Mouse (Mus musculus) megakaryocyte-erythroid progenitor cell, adult 5-6 weeks (primary cell): Measurements from ENCODE around the gene Zfp566. TPM values are rescaled to one million over a fixed set of nuclear protein-coding genes. Genes with fewer than 3 reads are reported as not detected.
"Not testable (repeated sequence)": the region's sequence is repeated elsewhere in the genome, so short reads cannot be mapped to it uniquely, and the experiment has no call there.

Experiments used
- ATAC-seq: replicated peaks from 2 replicates; pipeline ENCODE4 v1.8.0; 2016; ENCODE audit warnings: mild to moderate bottlenecking, inconsistent platforms; ENCODE audit not compliant: severe bottlenecking, poor library complexity, low FRiP score, low TSS enrichment
- total RNA-seq, 2 experiments: library from RNA; stranded (forward) in 1 of 2; stranded (reverse) in 1 of 2; fragments of 200-1000, 215-1000 nt in 1 of 2; fragments of >200 nt in 1 of 2; fragmentation: Nextera tagmentation in 1 of 2; gene quantifications; 2 replicates each; pipeline ENCODE4 v1.2.3; 2014 to 2017

The Zfp566 gene
- 7.1 and 16.8 TPM in 2 replicates for total RNA-seq (2014; fragmentation: Nextera tagmentation)
- 5.0 TPM in 2 replicates for total RNA-seq (2017)

DNA sequence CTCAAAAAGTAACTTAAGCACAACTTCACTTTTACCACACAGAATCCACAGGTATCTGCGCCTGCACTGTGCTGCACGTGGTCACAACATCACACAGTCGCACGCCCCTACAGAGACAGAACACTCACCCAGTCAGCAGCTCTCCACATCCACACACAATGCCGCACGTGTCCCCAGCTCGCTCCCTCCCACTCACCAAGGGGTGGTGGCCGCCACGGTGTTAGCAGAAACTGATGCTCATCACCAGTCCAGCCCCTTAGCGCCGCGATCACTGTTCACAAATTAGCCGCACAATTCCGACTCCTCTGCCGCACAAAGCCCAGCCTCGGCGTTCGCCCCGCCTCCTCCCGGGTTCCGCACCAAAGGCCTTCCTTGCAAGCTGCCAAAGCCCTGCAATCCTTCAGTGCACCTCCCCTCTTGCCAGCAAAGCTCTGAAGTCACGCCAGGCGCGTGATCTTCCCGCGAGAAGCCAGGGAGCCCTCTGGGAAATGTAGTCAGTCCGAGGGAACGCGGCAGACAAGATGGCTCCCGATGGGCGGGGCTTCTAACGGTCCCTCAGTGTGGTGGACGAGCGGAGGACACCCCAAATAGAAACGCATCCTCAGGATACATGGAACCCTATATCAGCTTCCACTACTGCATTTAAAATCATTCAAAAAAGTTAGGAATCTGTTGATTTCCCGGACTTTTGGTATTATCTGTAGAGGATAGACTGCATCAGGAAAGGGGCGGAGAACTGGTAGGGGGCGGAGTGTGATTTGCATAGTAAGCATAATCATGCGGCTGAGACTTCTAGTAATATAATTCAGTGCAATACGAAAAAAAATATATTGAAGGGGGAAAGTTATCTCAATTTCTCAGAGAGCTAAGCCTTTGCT is at the start of gene Zfp566, which contains the start of gene Gm26920:
Gene Zfp566, minus strand, starts transcription at position 436 of the 878 bp plus-strand sequence.
Gene Gm26920, minus strand, starts transcription at position 319 of the 878 bp plus-strand sequence.
- peak; percentile 90 for ATAC-seq

DNA sequence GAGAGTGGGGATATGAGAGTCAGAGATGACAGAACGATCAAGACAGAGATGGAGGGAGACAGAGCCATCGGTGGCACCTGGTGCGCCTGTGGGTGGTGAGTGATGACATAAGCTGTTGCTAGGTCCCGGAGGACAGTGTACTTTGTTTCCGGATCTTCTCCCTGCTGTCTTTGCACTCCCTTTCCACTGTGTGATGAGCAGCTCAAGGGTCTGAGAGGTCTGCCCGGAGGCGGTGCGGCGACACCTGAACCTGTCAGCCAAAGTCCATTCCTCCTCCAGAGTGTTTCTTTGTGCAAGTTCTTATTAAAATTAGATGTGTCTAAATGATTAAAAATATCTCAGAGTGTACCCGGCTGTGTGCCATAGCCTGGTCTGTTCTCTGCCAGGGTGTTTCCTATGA is 46.5 kb upstream of the Zfp566 start:
- no peak for ATAC-seq

- ATAC-seq = no peak
These were observed 42.1 kb upstream of the Zfp566 start for GRCm38 (mm10) chr7:30132396-30132795.

- ATAC-seq = peak; percentile 77
These were observed 39.6 kb upstream of the Zfp566 start for GRCm38 (mm10) chr7:30129900-30130299.

GRCm38 (mm10) chr7:30122188-30122530 is 31.8 kb upstream of the Zfp566 start:
- no peak for ATAC-seq

- peak; percentile 99 for ATAC-seq
These were observed 31.2 kb upstream of the Zfp566 start, which contains the start of gene Zfp382 for GRCm38 (mm10) chr7:30121308-30122187. Gene Zfp382, plus strand, starts transcription at chr7:30121942.

GRCm38 (mm10) chr7:30117935-30118334 is 27.6 kb upstream of the Zfp566 start:
- ATAC-seq = not testable (repeated sequence)

DNA sequence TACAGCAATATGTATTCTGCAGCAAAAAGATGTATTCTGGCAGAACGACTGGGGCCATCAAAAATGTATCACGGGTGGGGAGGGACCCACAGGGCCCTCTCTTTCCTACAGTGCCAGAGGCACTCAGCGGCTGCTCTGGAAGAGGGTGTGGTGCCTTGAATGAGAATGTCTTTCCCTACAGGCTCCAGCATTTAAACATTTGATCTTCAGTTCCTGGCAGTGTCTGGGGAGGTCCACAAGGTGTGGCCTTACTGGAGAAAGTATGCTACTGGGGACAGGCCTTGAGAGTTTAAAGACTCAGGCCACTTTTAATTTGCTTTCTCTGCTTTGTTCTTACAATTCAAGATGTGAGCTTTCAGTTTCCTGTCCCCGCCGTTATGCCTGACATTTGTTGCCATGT is 25.7 kb upstream of the Zfp566 start:
- ATAC-seq = no peak

- no peak for ATAC-seq
These were observed 9.0 kb upstream of the Zfp566 start for GRCm38 (mm10) chr7:30099297-30099696.

DNA sequence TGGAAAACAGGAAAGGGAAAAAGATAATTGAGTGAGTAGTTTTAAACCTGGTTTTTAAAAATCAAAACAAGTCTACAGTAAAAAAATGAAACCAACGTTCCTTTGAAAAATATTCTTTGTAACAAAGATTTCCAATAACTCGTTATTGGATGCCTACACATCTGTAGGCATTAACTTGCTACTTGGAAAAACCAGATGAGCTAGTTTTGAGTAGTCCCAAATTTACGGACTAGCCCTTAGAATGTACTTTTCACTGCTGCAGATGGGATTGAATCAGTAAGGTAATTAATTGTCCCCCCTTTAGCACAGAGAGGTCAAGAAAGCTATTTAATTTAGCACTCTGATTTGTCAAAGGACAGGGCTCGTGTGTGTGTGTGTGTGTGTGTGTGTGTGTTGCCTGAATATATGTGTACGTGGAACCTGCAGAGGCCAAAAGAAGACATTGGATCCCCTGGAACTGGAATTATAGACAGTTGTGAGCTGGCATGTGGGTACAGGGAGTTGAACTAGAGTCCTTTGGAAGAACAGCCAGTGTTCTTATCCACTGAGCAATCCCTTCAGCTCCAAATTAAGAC is 5.3 kb upstream of the Zfp566 start:
- ATAC-seq = no peak

GRCm38 (mm10) chr7:30094646-30095429 is 4.5 kb upstream of the Zfp566 start, which contains the start of gene Zfp260:
Gene Zfp260, plus strand, starts transcription at chr7:30094777.
- peak; percentile 62 for ATAC-seq

DNA sequence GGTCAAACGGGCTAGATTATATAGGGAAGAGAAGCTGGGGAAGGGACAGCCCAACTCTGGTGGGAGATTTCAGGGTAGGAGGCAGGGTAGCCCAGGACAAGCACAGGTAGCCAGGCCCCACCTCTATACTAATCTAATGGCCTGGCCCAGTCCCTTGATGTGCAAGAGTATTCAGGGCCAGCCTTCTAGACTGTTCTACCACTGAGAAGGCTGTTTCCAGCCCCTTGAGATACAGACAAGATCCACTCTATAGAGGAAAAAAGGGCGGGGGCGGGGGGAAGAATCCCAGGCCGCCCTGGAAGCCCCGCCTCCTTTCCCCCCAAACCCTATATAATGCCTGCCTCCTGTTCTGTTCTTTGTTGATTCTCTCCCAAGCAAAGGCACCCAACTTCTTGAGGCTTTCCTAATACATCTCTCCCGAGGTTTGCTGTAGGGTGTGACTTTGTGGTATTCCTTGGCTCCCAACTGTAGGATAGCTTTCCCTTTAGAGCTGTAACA is 3.6 kb upstream of the Zfp566 start:
- no peak for ATAC-seq

- ATAC-seq = no peak
These were observed 2.3 kb upstream of the Zfp566 start for GRCm38 (mm10) chr7:30092666-30093065.

DNA sequence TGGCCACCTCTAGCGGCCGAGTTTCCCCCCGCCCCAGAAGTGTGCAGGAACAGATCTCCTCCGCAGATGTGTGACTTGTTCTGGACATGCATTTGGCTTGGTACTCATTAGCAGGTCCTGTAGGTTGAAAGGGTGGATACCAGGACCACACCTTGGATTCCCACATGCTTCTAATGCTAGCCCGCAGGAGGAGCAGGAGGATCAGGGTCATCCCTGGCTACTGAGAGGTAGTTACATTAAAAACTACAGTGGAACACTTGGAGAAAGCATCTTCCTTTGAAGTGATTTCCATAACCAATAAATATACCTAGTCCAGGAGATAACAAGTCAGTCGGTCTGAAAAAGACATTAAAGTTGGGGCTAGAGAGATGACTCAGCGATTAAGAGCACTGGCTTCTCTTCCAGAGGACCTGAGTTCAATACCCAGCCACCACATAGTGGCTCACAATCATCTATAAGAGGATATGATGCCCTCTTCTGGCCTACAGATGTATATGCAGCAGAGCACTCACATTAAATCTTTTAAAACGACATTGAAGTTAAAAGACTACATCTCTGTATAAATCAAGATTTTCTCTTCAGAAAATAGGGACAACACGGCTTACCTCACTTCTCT is 751 bp upstream of the Zfp566 start:
- 0 out of 2 replicates have a peak, but pooled peaks have one; percentile 0 for ATAC-seq

GRCm38 (mm10) chr7:30089405-30089804 is 922 bp downstream of the Zfp566 start:
- ATAC-seq = no peak

DNA sequence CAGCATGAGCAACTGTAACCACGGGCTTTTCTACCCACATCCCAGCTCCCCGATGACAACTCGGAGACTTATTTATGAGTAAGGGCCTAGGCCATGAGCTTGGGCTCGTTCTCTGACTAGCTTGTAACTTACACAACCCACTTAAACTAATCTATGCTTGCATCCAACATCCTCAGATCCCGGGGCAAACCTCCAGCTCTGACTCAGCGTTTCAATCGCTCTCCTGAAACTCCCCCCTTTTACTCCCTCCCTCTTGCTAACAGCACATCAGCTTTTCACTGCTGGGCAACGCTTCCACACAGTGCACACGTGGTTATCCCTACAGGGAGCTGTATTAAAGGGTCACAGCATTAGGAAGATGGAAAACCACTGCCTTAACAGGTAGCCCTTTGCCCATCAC is 3.8 kb downstream of the Zfp566 start:
- no peak for ATAC-seq

GRCm38 (mm10) chr7:30072146-30073028 is 17.9 kb downstream of the Zfp566 start, which contains the start of gene Zfp82:
Gene Zfp82, minus strand, starts transcription at chr7:30072900.
- ATAC-seq = peak; percentile 96
